8 mouse cellular contexts compared by ENCODE assay signal in the genomic region with DNA sequence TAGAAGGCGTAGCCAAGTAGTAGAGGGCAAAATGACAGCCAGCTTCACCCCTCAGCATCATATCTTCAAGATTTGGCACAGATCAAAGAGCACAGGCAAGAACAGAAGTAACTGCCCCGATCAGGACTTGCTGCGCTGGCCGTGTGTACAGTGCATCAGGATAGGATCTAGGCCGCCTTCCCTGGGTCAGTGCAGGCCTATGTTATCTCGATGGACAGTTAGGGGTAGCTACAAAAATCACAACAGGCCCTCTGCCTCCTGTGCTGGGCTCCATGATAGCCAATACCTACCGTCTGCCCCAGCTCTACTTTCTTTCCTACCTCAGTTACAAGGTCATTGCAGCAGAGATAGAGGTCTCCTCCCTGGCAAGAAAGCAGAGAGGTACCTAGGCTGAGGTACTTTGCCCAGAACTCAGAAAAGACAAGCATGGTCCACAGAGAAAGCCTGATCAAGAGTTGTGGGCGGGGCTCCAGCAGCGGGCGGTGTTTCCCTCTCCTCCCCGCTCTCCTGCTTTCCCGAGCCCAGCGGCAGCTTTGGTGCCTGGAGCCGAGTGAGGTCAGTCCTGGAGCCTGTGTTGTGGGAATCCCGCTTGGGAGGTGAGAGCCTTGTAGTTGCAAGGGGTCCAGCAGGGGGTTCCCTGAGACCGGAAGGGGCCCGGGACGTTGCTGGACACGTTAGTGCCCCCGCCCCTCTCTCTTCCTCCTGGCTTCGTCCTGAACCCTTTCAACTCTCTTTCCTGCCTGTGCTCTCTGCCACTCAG. TPM values are rescaled to one million over a fixed set of nuclear protein-coding genes. Genes with fewer than 3 reads are reported as not detected.
DNase-seq lines count a peak whose midpoint lies in the region; ATAC-seq and TF ChIP-seq lines count a peak whose summit lies in the region.

A gene (plus strand): TSS at position 502 of the 760 bp plus-strand sequence.

- no peaks in the 10 kb centered on the region for H3K36me3 ChIP-seq in ES-Bruce4 (ENCODE audit: control insufficient read depth, insufficient read depth, low read length, poor library complexity, severe bottlenecking)
- H3K36me3 ChIP-seq in hindbrain, postnatal 0 days (ENCODE audit: insufficient read depth, low read length), result no peaks in the 10 kb centered on the region
- no peaks in the 10 kb centered on the region for H3K36me3 ChIP-seq in liver, embryonic 13.5 days
- no peaks in the 10 kb centered on the region for H3K36me3 ChIP-seq in neural tube, embryonic 11.5 days (ENCODE audit: control insufficient read depth, insufficient read depth, low read length)

- H3K4me1 ChIP-seq in ES-Bruce4 (ENCODE audit: control insufficient read depth, insufficient read depth, low read length), result no peaks in the 10 kb centered on the region
- peaks cover 44% of the 10 kb centered on the region for H3K4me1 ChIP-seq in bone marrow macrophage, adult 2 months (ENCODE audit: control insufficient read depth, insufficient read depth, low read length)
- H3K4me1 ChIP-seq in hindbrain, postnatal 0 days (ENCODE audit: insufficient read depth, low read length), result peaks cover 8% of the 10 kb centered on the region; the same call in 1 of the 2 replicates
- H3K4me1 ChIP-seq in liver, embryonic 13.5 days (replicated peaks), result peaks cover 39% of the 10 kb centered on the region
- H3K4me1 ChIP-seq in neural tube, embryonic 11.5 days (ENCODE audit: control insufficient read depth, insufficient read depth, low read length), result peaks cover 6% of the 10 kb centered on the region; the same call in 1 of the 2 replicates

- no peaks in the 10 kb centered on the region for H3K9me3 ChIP-seq in ES-Bruce4 (replicated peaks; ENCODE audit: control insufficient read depth, insufficient read depth, low read length, poor library complexity, severe bottlenecking)
- H3K9me3 ChIP-seq in hindbrain, postnatal 0 days (ENCODE audit: low read length), result no peaks in the 10 kb centered on the region
- H3K9me3 ChIP-seq in liver, embryonic 13.5 days (replicated peaks), result no peaks in the 10 kb centered on the region
- H3K9me3 ChIP-seq in neural tube, embryonic 11.5 days (ENCODE audit: control insufficient read depth, low read length), result no peaks in the 10 kb centered on the region

- intact Hi-C loops in gastrocnemius, postnatal 14 days (cut with DNase I; ENCODE audit: low total_unique reads), result no loop called here

- H3K4me3 ChIP-seq in ES-Bruce4 (ENCODE audit: low read depth, low read length), result peak within 1 kb of the TSS; percentile 17
- H3K4me3 ChIP-seq in bone marrow macrophage, adult 2 months (ENCODE audit: insufficient read depth, low read length), result peak within 1 kb of the TSS; percentile 57
- H3K4me3 ChIP-seq in hindbrain, postnatal 0 days (ENCODE audit: low read length), result peak within 1 kb of the TSS; percentile 21
- peak within 1 kb of the TSS; percentile 54 for H3K4me3 ChIP-seq in liver, embryonic 13.5 days (replicated peaks)
- peak within 1 kb of the TSS; percentile 39 for H3K4me3 ChIP-seq in neural tube, embryonic 11.5 days (ENCODE audit: low read depth, low read length)

- no peak within 1 kb of the TSS for H3K27ac ChIP-seq in ES-Bruce4 (ENCODE audit: insufficient read depth, low read length)
- peak within 1 kb of the TSS; percentile 75 for H3K27ac ChIP-seq in bone marrow macrophage, adult 2 months (ENCODE audit: insufficient read depth, low read depth, low read length)
- no peak within 1 kb of the TSS for H3K27ac ChIP-seq in hindbrain, postnatal 0 days
- no peak within 1 kb of the TSS for H3K27ac ChIP-seq in liver, embryonic 13.5 days
- H3K27ac ChIP-seq in neural tube, embryonic 11.5 days (ENCODE audit: low read depth, low read length), result no peak within 1 kb of the TSS

- no peak for TF ChIP-seq CTCF in ES-Bruce4 (IDR thresholded peaks at IDR 0.05; ENCODE audit: low read depth, low read length)
- no peak for TF ChIP-seq CTCF in bone marrow macrophage, adult 2 months (IDR thresholded peaks at IDR 0.05; ENCODE audit: low read depth, low read length)
- no peak for TF ChIP-seq CTCF in hindbrain, postnatal 0 days (IDR thresholded peaks at IDR 0.05; ENCODE audit: low read depth)

- TF ChIP-seq EP300 in ES-Bruce4 (IDR thresholded peaks at IDR 0.05; ENCODE audit: insufficient read depth, low read depth, low read length), result no peak

- H3K4me2 ChIP-seq in hindbrain, postnatal 0 days (ENCODE audit: low read depth, low read length), result peak within 1 kb of the TSS; percentile 53
- peak within 1 kb of the TSS; percentile 67 for H3K4me2 ChIP-seq in liver, embryonic 13.5 days
- H3K4me2 ChIP-seq in neural tube, embryonic 11.5 days (ENCODE audit: low read depth), result peak within 1 kb of the TSS; percentile 75

- no peaks in the 10 kb centered on the region; the same call in 1 of the 2 replicates for H3K27me3 ChIP-seq in ES-Bruce4 (ENCODE audit: control insufficient read depth, insufficient read depth, low read length, poor library complexity, severe bottlenecking)
- no peaks in the 10 kb centered on the region for H3K27me3 ChIP-seq in hindbrain, postnatal 0 days (ENCODE audit: insufficient read depth, low read length)
- peaks cover 22% of the 10 kb centered on the region; the same call in 1 of the 2 replicates for H3K27me3 ChIP-seq in liver, embryonic 13.5 days
- no peaks in the 10 kb centered on the region for H3K27me3 ChIP-seq in neural tube, embryonic 11.5 days (ENCODE audit: control insufficient read depth, insufficient read depth, low read length)

- WGBS in hindbrain, postnatal 0 days, result 17% methylated on average over 21 of the region's 21 CpGs
- WGBS in liver, embryonic 13.5 days (ENCODE audit: insufficient replicate concordance), result 14% methylated on average over 21 of the region's 21 CpGs
- 20% methylated on average over 21 of the region's 21 CpGs for WGBS in neural tube, embryonic 11.5 days

- H3K9ac ChIP-seq in ES-Bruce4 (ENCODE audit: low read depth, poor library complexity, severe bottlenecking), result 0 out of 2 replicates have a peak within 1 kb of the TSS, but pooled peaks have one; percentile 13
- peak within 1 kb of the TSS; percentile 6 for H3K9ac ChIP-seq in hindbrain, postnatal 0 days (replicated peaks; ENCODE audit: low read length)
- H3K9ac ChIP-seq in liver, embryonic 13.5 days, result peak within 1 kb of the TSS; percentile 51
- peak within 1 kb of the TSS; percentile 55 for H3K9ac ChIP-seq in neural tube, embryonic 11.5 days (ENCODE audit: low read length)

- ATAC-seq in hindbrain, postnatal 0 days, result peak; percentile 46; the same call in 1 of the 2 replicates
- ATAC-seq in liver, embryonic 13.5 days (ENCODE audit: low read depth), result peak; percentile 35; the same call in 1 of the 2 replicates
- ATAC-seq in neural tube, embryonic 11.5 days (ENCODE audit: insufficient read depth, low FRiP score, low TSS enrichment), result peak; percentile 22
- ATAC-seq in inflammation-experienced regulatory T-cells, adult 6 months, result no peak

- no peak for TF ChIP-seq POLR2A in ES-Bruce4 (IDR thresholded peaks at IDR 0.05; ENCODE audit: insufficient read depth, low read length)
- TF ChIP-seq POLR2A in bone marrow macrophage, adult 2 months (IDR thresholded peaks at IDR 0.05; ENCODE audit: borderline replicate concordance, low read depth, low read length), result no peak

- peak; percentile 78 for DNase-seq in gastrocnemius, postnatal 14 days
- peak; percentile 48 for DNase-seq in hindbrain, postnatal 0 days (ENCODE audit: low spot score)
- no peak for DNase-seq in liver, embryonic 13.5 days
- DNase-seq in neural tube, embryonic 11.5 days (ENCODE audit: low spot score), result peak; percentile 67
- no peak for DNase-seq in right cerebral cortex, postnatal 25 days

RNA-seq across cellular contexts. Expression of the gene that starts here (rescaled TPM):
- 1.5 and 1.9 TPM in 2 replicates for polyA plus RNA-seq in ES-Bruce4 (2011; ENCODE audit: insufficient read depth, insufficient read length, low read depth, missing spikeins)
- polyA plus RNA-seq in bone marrow macrophage, adult 2 months (2012; ENCODE audit: insufficient read depth, insufficient read length, missing spikeins), result 2.3 and 2.7 TPM in 2 replicates
- 1 to 10 TPM; 2.0 to 2.1 TPM for total RNA-seq in gastrocnemius, postnatal 14 days (2021)
- 0.47 and 1.4 TPM in 2 replicates for total RNA-seq in hindbrain, postnatal 0 days (2014; rRNA removed)
- 0.30 and 0.55 TPM in 2 replicates for polyA plus RNA-seq in hindbrain, postnatal 0 days (2015; fragmentation: Nextera tagmentation; extraction: Ambion mirVana)
- polyA plus RNA-seq in liver, embryonic 13.5 days (2015; fragmentation: Nextera tagmentation; extraction: Ambion mirVana), result 0.40 and 0.61 TPM in 2 replicates
- 0.29 and 0.55 TPM in 2 replicates for polyA plus RNA-seq in neural tube, embryonic 11.5 days (2014; fragmentation: Nextera tagmentation; extraction: Ambion mirVana)
- polyA plus RNA-seq in inflammation-experienced regulatory T-cells, adult 6 months (2017; shearing (Covaris generic)), result not detected

Comparison
In these comparisons a context has a peak if more than half of its experiments do, and no peak if none do; other contexts are left out.
1. Peak in ATAC-seq, H3K4me3 ChIP-seq, H3K9ac ChIP-seq and H3K4me2 ChIP-seq in liver, embryonic 13.5 days; RNA of the gene not detected or under 1 TPM.
2. Peak in DNase-seq, ATAC-seq, H3K4me3 ChIP-seq, H3K9ac ChIP-seq and H3K4me2 ChIP-seq in neural tube, embryonic 11.5 days; RNA of the gene not detected or under 1 TPM.
3. DNase-seq: peak in gastrocnemius, postnatal 14 days (single experiment) and hindbrain, postnatal 0 days (single experiment); none in liver, embryonic 13.5 days (single experiment) and right cerebral cortex, postnatal 25 days (single experiment).
4. Peak in every context shown above with its lines, with median percentiles within 50 percentile points of each other: H3K4me3 ChIP-seq, H3K9ac ChIP-seq and H3K4me2 ChIP-seq.